Mouse (Mus musculus) heart, adult 18-20 months (tissue): ENCODE results near the gene Cnnm1. TPM values are rescaled to one million over a fixed set of nuclear protein-coding genes. Genes with fewer than 3 reads are reported as not detected.

Experiments used
- DNase-seq, 2 experiments: peaks; one replicate each; pipeline ENCODE4 v3.0.0; 2021 to 2022; ENCODE audit warnings: mixed read lengths in 1 of 2
- total RNA-seq, 2 experiments: library from RNA; stranded (reverse); gene quantifications; 2 replicates each; pipeline ENCODE4 v1.2.3; 2021

Cnnm1 gene
- total RNA-seq, 2 experiments from 2014 or later: 0.31 TPM; not detected in 1

- DNase-seq: no peak
Measured at GRCm38 (mm10) chr19:43546337-43547117, 106.3 kb downstream of the Cnnm1 start.

Other genes with a start within 250 kb of the Cnnm1 start
- under 1 TPM in 1 of 2 experiments, not detected in 1; 0.31 TPM for gene Hpse2, start 52.1 kb upstream of the Cnnm1 start, total RNA-seq
- gene Got1, start 84.2 kb downstream of the Cnnm1 start, total RNA-seq: 1,000 to 10,000 TPM; 1,066 to 1,082 TPM
- not detected for gene Nkx2-3, start 171.9 kb downstream of the Cnnm1 start, total RNA-seq
- 10 to 100 TPM; 27.1 to 28.0 TPM for gene Slc25a28, start 234.4 kb downstream of the Cnnm1 start, total RNA-seq
- 1 to 10 TPM; 2.1 to 2.4 TPM for gene Entpd7, start 249.2 kb downstream of the Cnnm1 start, total RNA-seq